Mouse (Mus musculus) limb, embryonic 15.5 days (tissue): ENCODE data around the gene Gm28308. TPM values are rescaled to one million over a fixed set of nuclear protein-coding genes. Genes with fewer than 3 reads are reported as not detected.

ENCODE experiments used
- ATAC-seq: fragments of 200-750 bp; cut with Nextera tagmentation; 2 replicates; pipeline ENCODE4 v1.8.0; 2017; ENCODE audit warnings: low read depth, moderate TSS enrichment; ENCODE audit not compliant: insufficient number of reproducible peaks, low FRiP score, low TSS enrichment
- H3K27ac ChIP-seq: fragments of 300-500 bp; sonication (generic); 2 replicates; pipeline ENCODE4 v1.5.1; 2015; ENCODE audit warnings: moderate library complexity, mild to moderate bottlenecking, inconsistent platforms
- H3K27me3 ChIP-seq: fragments of 300-500 bp; sonication (generic); 2 replicates; pipeline ENCODE4 v1.6.1; 2015; ENCODE audit warnings: inconsistent platforms
- H3K36me3 ChIP-seq: fragments of 300-500 bp; sonication (generic); 2 replicates; pipeline ENCODE4 v1.6.1; 2015; ENCODE audit warnings: inconsistent platforms
- H3K4me1 ChIP-seq: fragments of 300-500 bp; sonication (generic); 2 replicates; pipeline ENCODE4 v1.6.1; 2015; ENCODE audit warnings: inconsistent platforms
- H3K4me2 ChIP-seq: fragments of 300-500 bp; sonication (generic); 2 replicates; pipeline ENCODE4 v1.6.1; 2015; ENCODE audit warnings: mild to moderate bottlenecking, inconsistent platforms
- H3K4me3 ChIP-seq: fragments of 300-500 bp; sonication (generic); 2 replicates; pipeline ENCODE4 v1.5.1; 2015; ENCODE audit warnings: mild to moderate bottlenecking, inconsistent platforms
- H3K9ac ChIP-seq: fragments of 300-500 bp; sonication (generic); 2 replicates; pipeline ENCODE4 v1.6.1; 2015; ENCODE audit warnings: inconsistent platforms
- H3K9me3 ChIP-seq: fragments of 300-500 bp; sonication (generic); 2 replicates; pipeline ENCODE4 v1.6.1; 2016; ENCODE audit warnings: inconsistent platforms
- WGBS: fragments of 180-500 bp; shearing (Covaris S2); methylation state at CpG from one replicate; pipeline ENCODE4 v1.1.7; 2015; 5-methylcytosine and 5-hydroxymethylcytosine counted together
- polyA plus RNA-seq: library from polyadenylated mRNA; unstranded; fragments of >200 nt; fragmentation: Nextera tagmentation; extraction: Ambion mirVana; gene quantifications from 2 replicates; pipeline ENCODE4 v1.2.1, GENCODE M21; 2015

Gene Gm28308
- polyA plus RNA-seq, 1 experiment from 2014 or later: 0.70 TPM

- Histone ChIP-seq H3K4me1 (peaks cover 32% of the 10 kb centered on the region), H3K4me3 (peak overlapping the region; percentile 59), H3K9me3 (no peaks in the 10 kb centered on the region), H3K9ac (peak overlapping the region; percentile 85; the same call in 1 of the 2 replicates), H3K27ac (peak overlapping the region; percentile 96), H3K36me3 (no peaks in the 10 kb centered on the region), H3K4me2 (peak overlapping the region; percentile 67), H3K27me3 (peaks cover 4% of the 10 kb centered on the region; the same call in 1 of the 2 replicates)
- ATAC-seq: no peak
- WGBS: 35% methylated on average over 6 of the region's 6 CpGs
These were observed 22.7 kb upstream of the Gm28308 start for GRCm38 (mm10) chr6:52235866-52236265.

- peak overlapping the region; percentile 67 for H3K4me2 ChIP-seq
- peaks cover 27% of the 10 kb centered on the region for H3K4me1 ChIP-seq
- no peaks in the 10 kb centered on the region for H3K9me3 ChIP-seq
- ATAC-seq: no peak
- H3K9ac ChIP-seq: peak overlapping the region; percentile 85; the same call in 1 of the 2 replicates
- peak overlapping the region; percentile 96 for H3K27ac ChIP-seq
- H3K36me3 ChIP-seq: no peaks in the 10 kb centered on the region
- 23% methylated on average over 9 of the region's 9 CpGs for WGBS
- peak overlapping the region; percentile 59 for H3K4me3 ChIP-seq
- H3K27me3 ChIP-seq: peaks cover 3% of the 10 kb centered on the region; the same call in 1 of the 2 replicates
These were observed 22.1 kb upstream of the Gm28308 start for GRCm38 (mm10) chr6:52235267-52235666.

GRCm38 (mm10) chr6:52234428-52235140 is 21.4 kb upstream of the Gm28308 start:
- H3K9me3 ChIP-seq: no peaks in the 10 kb centered on the region
- ATAC-seq: peak; percentile 42; the same call in 1 of the 2 replicates
- H3K4me1 ChIP-seq: peaks cover 27% of the 10 kb centered on the region
- 1% methylated on average over 67 of the region's 68 CpGs for WGBS
- no peaks in the 10 kb centered on the region; the same call in 1 of the 2 replicates for H3K27me3 ChIP-seq
- no peaks in the 10 kb centered on the region for H3K36me3 ChIP-seq
- peak overlapping the region; percentile 96 for H3K27ac ChIP-seq
- peak overlapping the region; percentile 85 for H3K9ac ChIP-seq
- peak overlapping the region; percentile 67 for H3K4me2 ChIP-seq
- peak overlapping the region; percentile 59 for H3K4me3 ChIP-seq

GRCm38 (mm10) chr6:52233546-52234427 is 20.6 kb upstream of the Gm28308 start:
- Histone ChIP-seq H3K9ac (peak overlapping the region; percentile 85), H3K27ac (peak overlapping the region; percentile 96), H3K27me3 (no peaks in the 10 kb centered on the region; the same call in 1 of the 2 replicates), H3K4me3 (peak overlapping the region; percentile 59), H3K4me1 (peaks cover 27% of the 10 kb centered on the region), H3K4me2 (peak overlapping the region; percentile 67), H3K9me3 (no peaks in the 10 kb centered on the region), H3K36me3 (no peaks in the 10 kb centered on the region)
- peak; percentile 57 for ATAC-seq
- WGBS: under 1% methylated on average over 70 of the region's 70 CpGs

- 1% methylated on average over 23 of the region's 23 CpGs for WGBS
- H3K9me3 ChIP-seq: no peaks in the 10 kb centered on the region
- H3K4me3 ChIP-seq: peak overlapping the region; percentile 59
- H3K27me3 ChIP-seq: no peaks in the 10 kb centered on the region; the same call in 1 of the 2 replicates
- H3K4me1 ChIP-seq: peaks cover 27% of the 10 kb centered on the region
- H3K4me2 ChIP-seq: peak overlapping the region; percentile 67
- no peak for ATAC-seq
- H3K27ac ChIP-seq: peak overlapping the region; percentile 96
- peak overlapping the region; percentile 85 for H3K9ac ChIP-seq
- no peaks in the 10 kb centered on the region for H3K36me3 ChIP-seq
These were observed 19.9 kb upstream of the Gm28308 start for GRCm38 (mm10) chr6:52232984-52233545.

GRCm38 (mm10) chr6:52232568-52232965 is 19.4 kb upstream of the Gm28308 start:
- no peaks in the 10 kb centered on the region for H3K9me3 ChIP-seq
- peak overlapping the region; percentile 59 for H3K4me3 ChIP-seq
- peaks cover 30% of the 10 kb centered on the region for H3K4me1 ChIP-seq
- H3K9ac ChIP-seq: peak overlapping the region; percentile 85
- H3K4me2 ChIP-seq: peak overlapping the region; percentile 67
- under 1% methylated on average over 18 of the region's 18 CpGs for WGBS
- ATAC-seq: no peak
- no peaks in the 10 kb centered on the region; the same call in 1 of the 2 replicates for H3K27me3 ChIP-seq
- peak overlapping the region; percentile 96 for H3K27ac ChIP-seq
- H3K36me3 ChIP-seq: no peaks in the 10 kb centered on the region

GRCm38 (mm10) chr6:52231885-52232567 is 18.9 kb upstream of the Gm28308 start:
- 2% methylated on average over 18 of the region's 18 CpGs for WGBS
- H3K9ac ChIP-seq: peak overlapping the region; percentile 85
- H3K9me3 ChIP-seq: no peaks in the 10 kb centered on the region
- peak overlapping the region; percentile 67 for H3K4me2 ChIP-seq
- H3K4me3 ChIP-seq: peak overlapping the region; percentile 59
- peak overlapping the region; percentile 96 for H3K27ac ChIP-seq
- no peaks in the 10 kb centered on the region for H3K36me3 ChIP-seq
- no peaks in the 10 kb centered on the region; the same call in 1 of the 2 replicates for H3K27me3 ChIP-seq
- H3K4me1 ChIP-seq: peaks cover 30% of the 10 kb centered on the region
- no peak for ATAC-seq

- WGBS: under 1% methylated on average over 20 of the region's 36 CpGs
- Histone ChIP-seq H3K4me3 (peak within 1 kb of the TSS; percentile 59), H3K4me2 (peak within 1 kb of the TSS; percentile 67), H3K27me3 (no peaks in the 10 kb centered on the region), H3K36me3 (no peaks in the 10 kb centered on the region), H3K9ac (peak within 1 kb of the TSS; percentile 85), H3K9me3 (no peaks in the 10 kb centered on the region), H3K4me1 (peaks cover 20% of the 10 kb centered on the region), H3K27ac (peak within 1 kb of the TSS; percentile 96)
- ATAC-seq: peak; percentile 42
These were observed 17.5 kb upstream of the Gm28308 start, which contains the start of gene Hoxa9 for GRCm38 (mm10) chr6:52230516-52231165. TSS of gene Hoxa9 (minus strand) at chr6:52231089.

GRCm38 (mm10) chr6:52229558-52230416 is 16.6 kb upstream of the Gm28308 start:
- no peak for ATAC-seq
- Histone ChIP-seq H3K9me3 (no peaks in the 10 kb centered on the region), H3K4me2 (peak overlapping the region; percentile 65), H3K4me1 (peaks cover 12% of the 10 kb centered on the region), H3K9ac (peak overlapping the region; percentile 80), H3K4me3 (peak overlapping the region; percentile 51), H3K27me3 (no peaks in the 10 kb centered on the region), H3K27ac (peak overlapping the region; percentile 93), H3K36me3 (no peaks in the 10 kb centered on the region)
- 1% methylated on average over 44 of the region's 44 CpGs for WGBS
